16 mouse cellular contexts compared by ENCODE assay signal in the genomic region with DNA sequence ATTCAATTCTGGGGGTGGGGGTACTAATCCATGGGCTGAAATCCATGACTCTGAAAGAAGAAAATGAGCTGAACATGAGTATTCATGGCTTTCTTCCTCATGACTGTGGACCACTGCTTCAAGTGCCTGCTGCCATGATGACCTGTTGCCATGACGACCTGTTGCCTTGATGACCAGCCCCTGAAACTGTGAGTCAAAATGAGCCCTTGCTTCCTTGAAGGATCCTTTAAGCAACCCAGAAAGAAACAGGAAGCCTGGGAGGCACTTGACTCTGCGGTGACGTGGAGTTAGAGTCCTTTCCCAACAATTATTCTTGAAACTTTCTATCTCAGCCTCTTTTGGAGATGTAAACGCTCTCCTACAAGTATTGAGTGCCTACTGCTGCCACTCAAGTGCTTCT. TPM values are rescaled to one million over a fixed set of nuclear protein-coding genes. Genes with fewer than 3 reads are reported as not detected.
A peak's percentile ranks its signal among the peaks of the same experiment; 100 is the strongest.
DNase-seq lines count a peak whose midpoint lies in the region; ATAC-seq and TF ChIP-seq lines count a peak whose summit lies in the region.
"Had no signal": no experiment of that assay in that cellular context is flagged by ENCODE, and none has a peak within 500 bp of the region (broad histone marks: within the 10 kb centered on the region; RNA-seq: fewer than 3 reads in every experiment).

No protein-coding gene starts in this region.

- no peak overlapping the region for H3K4me2 ChIP-seq in forebrain, embryonic 14.5 days (ENCODE audit: low read length)
- H3K4me2 ChIP-seq in forebrain, embryonic 15.5 days (replicated peaks): no peak overlapping the region
- no peak overlapping the region for H3K4me2 ChIP-seq in lung, postnatal 0 days (replicated peaks; ENCODE audit: low read depth, low read length)

- no peak overlapping the region for H3K9ac ChIP-seq in forebrain, embryonic 14.5 days (ENCODE audit: low read length)
- H3K9ac ChIP-seq in forebrain, embryonic 15.5 days (replicated peaks): no peak overlapping the region
- no peak overlapping the region for H3K9ac ChIP-seq in lung, postnatal 0 days (replicated peaks; ENCODE audit: low read depth)
- H3K9ac ChIP-seq: limb, embryonic 15.5 days had no signal

- no peak for TF ChIP-seq POLR2A in spleen, adult 2 months (IDR thresholded peaks at IDR 0.05; ENCODE audit: low read depth, low read length)

- no peaks in the 10 kb centered on the region for H3K36me3 ChIP-seq in forebrain, embryonic 14.5 days (ENCODE audit: control insufficient read depth, insufficient read depth, low read length)
- no peaks in the 10 kb centered on the region for H3K36me3 ChIP-seq in forebrain, embryonic 15.5 days
- no peaks in the 10 kb centered on the region for H3K36me3 ChIP-seq in spleen, adult 2 months (ENCODE audit: control insufficient read depth, insufficient read depth, low read length)
- no peaks in the 10 kb centered on the region for H3K36me3 ChIP-seq in lung, postnatal 0 days (ENCODE audit: insufficient read depth, low read length)
- H3K36me3 ChIP-seq: limb, embryonic 15.5 days; neural tube, embryonic 15.5 days had no signal

- no peak for ATAC-seq in forebrain, embryonic 14.5 days
- no peak for ATAC-seq in forebrain, embryonic 15.5 days (replicated peaks)
- peak; percentile 40 for ATAC-seq in lung, postnatal 0 days

- WGBS in forebrain, embryonic 14.5 days: 78% methylated on average over 4 of the region's 4 CpGs
- 74% methylated on average over 4 of the region's 4 CpGs for WGBS in forebrain, embryonic 15.5 days
- 86% methylated on average over 4 of the region's 4 CpGs for WGBS in spleen, adult 2 months
- 65% methylated on average over 4 of the region's 4 CpGs for WGBS in lung, postnatal 0 days

- TF ChIP-seq EP300 in lung, postnatal 0 days (IDR thresholded peaks at IDR 0.05): no peak

- TF ChIP-seq CTCF in spleen, adult 2 months (IDR thresholded peaks at IDR 0.05; ENCODE audit: extremely low read depth, insufficient read depth, insufficient read length, insufficient replicate concordance): no peak
- no peak for TF ChIP-seq CTCF in lung, postnatal 0 days (IDR thresholded peaks at IDR 0.05)

- H3K9me3 ChIP-seq in forebrain, embryonic 14.5 days (replicated peaks; ENCODE audit: control insufficient read depth, low read length): no peaks in the 10 kb centered on the region
- no peaks in the 10 kb centered on the region for H3K9me3 ChIP-seq in forebrain, embryonic 15.5 days
- H3K9me3 ChIP-seq in lung, postnatal 0 days (ENCODE audit: low read length): no peaks in the 10 kb centered on the region
- H3K9me3 ChIP-seq: limb, embryonic 15.5 days; neural tube, embryonic 15.5 days had no signal

- H3K4me3 ChIP-seq in forebrain, embryonic 14.5 days (ENCODE audit: low read depth, low read length): no peak overlapping the region
- no peak overlapping the region for H3K4me3 ChIP-seq in forebrain, embryonic 15.5 days
- no peak overlapping the region for H3K4me3 ChIP-seq in spleen, adult 2 months (ENCODE audit: extremely low read depth, insufficient read depth, insufficient read length)
- H3K4me3 ChIP-seq in lung, postnatal 0 days (ENCODE audit: low read depth, low read length): no peak overlapping the region
- H3K4me3 ChIP-seq: left cerebral cortex, adult 2 months had no signal

- H3K27ac ChIP-seq in forebrain, embryonic 14.5 days (ENCODE audit: low read depth, low read length): no peak overlapping the region
- H3K27ac ChIP-seq in forebrain, embryonic 15.5 days (replicated peaks): no peak overlapping the region
- peak overlapping the region; percentile 84; the same call in 1 of the 2 replicates for H3K27ac ChIP-seq in spleen, adult 2 months (ENCODE audit: insufficient read depth, low read length)
- H3K27ac ChIP-seq in lung, postnatal 0 days (ENCODE audit: low read length): no peak overlapping the region
- H3K27ac ChIP-seq: layer of hippocampus, adult 2 months; limb, embryonic 15.5 days; neural tube, embryonic 15.5 days had no signal

- H3K4me1 ChIP-seq in forebrain, embryonic 14.5 days (ENCODE audit: control insufficient read depth, insufficient read depth, low read length): peaks cover 50% of the 10 kb centered on the region
- H3K4me1 ChIP-seq in forebrain, embryonic 15.5 days: peaks cover 67% of the 10 kb centered on the region
- H3K4me1 ChIP-seq in spleen, adult 2 months (ENCODE audit: control insufficient read depth, insufficient read depth, insufficient read length): peaks cover 12% of the 10 kb centered on the region; the same call in 1 of the 2 replicates
- peaks cover 5% of the 10 kb centered on the region; the same call in 1 of the 2 replicates for H3K4me1 ChIP-seq in lung, postnatal 0 days (ENCODE audit: insufficient read depth, low read depth, low read length)

- peak; percentile 20 for DNase-seq in forebrain, embryonic 14.5 days (ENCODE audit: low spot score)
- DNase-seq in spleen, adult 2 months (ENCODE audit: low read depth in 1 of 2, low spot score in 2 of 2): no peak
- no peak for DNase-seq in spleen, postnatal 36 days (ENCODE audit: low spot score in 2 of 2)
- DNase-seq in lung, postnatal 0 days (ENCODE audit: low spot score): peak; percentile 75
- no peak for DNase-seq in frontal cortex, postnatal 10 days (ENCODE audit: low spot score in 2 of 2)
- no peak for DNase-seq in frontal cortex, adult 2 months (ENCODE audit: extremely low spot score in 1 of 2, low spot score in 1 of 2)
- DNase-seq in retina, postnatal 1 day: no peak
- DNase-seq: adrenal gland, postnatal 10 days; cerebellum, adult 9-10 months; liver, postnatal 0 days; right cerebral cortex, adult 18-20 months had no signal

- no peaks in the 10 kb centered on the region for H3K27me3 ChIP-seq in forebrain, embryonic 14.5 days (replicated peaks; ENCODE audit: control insufficient read depth, insufficient read depth, low read length)
- peaks cover 8% of the 10 kb centered on the region; the same call in 1 of the 2 replicates for H3K27me3 ChIP-seq in forebrain, embryonic 15.5 days
- no peaks in the 10 kb centered on the region for H3K27me3 ChIP-seq in spleen, adult 2 months (ENCODE audit: control insufficient read depth, insufficient read depth, low read length)
- no peaks in the 10 kb centered on the region for H3K27me3 ChIP-seq in lung, postnatal 0 days (replicated peaks; ENCODE audit: insufficient read depth, low read length)
- H3K27me3 ChIP-seq: limb, embryonic 15.5 days; neural tube, embryonic 15.5 days had no signal

RNA-seq across cellular contexts. Expression of a gene that starts 23.1 kb away (rescaled TPM):
- 8.6 and 10.2 TPM in 2 replicates for polyA plus RNA-seq in forebrain, embryonic 14.5 days (2014; fragmentation: Nextera tagmentation; extraction: Ambion mirVana)
- 11.4 and 12.0 TPM in 2 replicates for polyA plus RNA-seq in forebrain, embryonic 15.5 days (2015; fragmentation: Nextera tagmentation; extraction: Ambion mirVana)
- 33.9 and 41.0 TPM in 2 replicates for polyA plus RNA-seq in spleen, adult 2 months (2012; rRNA removed)
- 23.0 and 35.0 TPM in 2 replicates for polyA plus RNA-seq in lung, postnatal 0 days (2015; fragmentation: Nextera tagmentation; extraction: Ambion mirVana)
- 8.5 and 9.2 TPM in 2 replicates for polyA plus RNA-seq in frontal cortex, adult 2 months (2012; rRNA removed)

Comparison
In these comparisons a context has a peak if more than half of its experiments do, and no peak if none do; other contexts are left out.
1. DNase-seq: peak in forebrain, embryonic 14.5 days (single experiment) and lung, postnatal 0 days (single experiment); none in spleen, adult 2 months (0 of 2), spleen, postnatal 36 days (0 of 2), frontal cortex, postnatal 10 days (0 of 2), frontal cortex, adult 2 months (0 of 2) and retina, postnatal 1 day (single experiment).